Mouse (Mus musculus): ENCODE measurements around the gene Tbc1d1.

- TF ChIP-seq CTCF (IDR thresholded peaks at IDR 0.05; ENCODE audit: low read depth) (no peak), EP300 (optimal IDR thresholded peaks at IDR 0.05) (no peak)
These were observed 6.6 kb upstream of the Tbc1d1 start for GRCm38 (mm10) chr5:64149184-64150127.
